Mouse (Mus musculus) left cerebral cortex, postnatal 14 days (tissue): ENCODE data around the gene Glrx5. TPM values are rescaled to one million over a fixed set of nuclear protein-coding genes. Genes with fewer than 3 reads are reported as not detected.

ENCODE experiments used
- DNase-seq, 2 experiments: peaks; one replicate each; pipeline ENCODE4 v3.0.0; 2021 to 2022; ENCODE audit warnings: low spot score in 2 of 2, mixed read lengths in 1 of 2
- intact Hi-C: fragments of 180-260 bp; cut with DNase I; formaldehyde crosslinking; loops from one replicate; pipeline ENCODE4 v1.15.1; 2025
- long read RNA-seq, 2 experiments: library from polyadenylated mRNA; stranded (forward); transcript quantifications; one replicate each; pipeline ENCODE4 v2.0.0; 2021
- total RNA-seq, 2 experiments: library from RNA; stranded (reverse); gene quantifications; 2 replicates each; pipeline ENCODE4 v1.2.3; 2021

The Glrx5 gene
- total RNA-seq: 10 to 100 TPM; 62.5 to 64.1 TPM
- long read RNA-seq, experiment 1, transcript Glrx5-201 (2 exons, 2,925 nt): major isoform, 121 of 168 reads
- long read RNA-seq, experiment 1, partial matches to known transcripts: 45 of 168 reads
- long read RNA-seq, experiment 1, other reads (novel, unspliced or antisense): 2 of 168 reads
- long read RNA-seq, experiment 2, transcript Glrx5-201 (2 exons, 2,925 nt): major isoform, 110 of 140 reads
- long read RNA-seq, experiment 2, partial matches to known transcripts: 29 of 140 reads
- long read RNA-seq, experiment 2, other reads (novel, unspliced or antisense): 1 of 140 reads

- peak; percentile 100 for DNase-seq
- intact Hi-C loops: no loop called here
Measured at GRCm38 (mm10) chr12:105032147-105032831, at the start of gene Glrx5. Gene Glrx5, plus strand, starts transcription at chr12:105032688.

- DNase-seq: no peak
- intact Hi-C loops: no loop called here
Measured at GRCm38 (mm10) chr12:104983476-104983875, 49.0 kb upstream of the Glrx5 start.

GRCm38 (mm10) chr12:104985088-104985487 lies 47.4 kb upstream of the Glrx5 start:
- DNase-seq: no peak
- intact Hi-C loops: no loop called here

GRCm38 (mm10) chr12:104986001-104986400 lies 46.5 kb upstream of the Glrx5 start:
- intact Hi-C loops: no loop called here
- no peak for DNase-seq

- intact Hi-C loops: no loop called here
- DNase-seq: no peak
Measured at GRCm38 (mm10) chr12:104986781-104987180, 45.7 kb upstream of the Glrx5 start.

- intact Hi-C loops: no loop called here
- DNase-seq: no peak
Measured at GRCm38 (mm10) chr12:104987936-104988335, 44.6 kb upstream of the Glrx5 start.

GRCm38 (mm10) chr12:104990741-104991454 lies 41.6 kb upstream of the Glrx5 start:
- DNase-seq: no peak
- intact Hi-C loops: no loop called here

GRCm38 (mm10) chr12:104992123-104992741 lies 40.3 kb upstream of the Glrx5 start:
- intact Hi-C loops: no loop called here

GRCm38 (mm10) chr12:104992838-104993237 lies 39.6 kb upstream of the Glrx5 start:
- no peak for DNase-seq
- intact Hi-C loops: no loop called here

More at GRCm38 (mm10) chr12:104992123-104992741, 40.3 kb upstream of the Glrx5 start:
- DNase-seq: no peak

GRCm38 (mm10) chr12:104995259-104995876 lies 37.1 kb upstream of the Glrx5 start:
- intact Hi-C loops: no loop called here
- DNase-seq: no peak

- no peak for DNase-seq
- intact Hi-C loops: no loop called here
Measured at GRCm38 (mm10) chr12:104996012-104996728, 36.3 kb upstream of the Glrx5 start.

GRCm38 (mm10) chr12:104997159-104997558 lies 35.3 kb upstream of the Glrx5 start:
- DNase-seq: no peak
- intact Hi-C loops: no loop called here

- intact Hi-C loops: no loop called here
- DNase-seq: no peak
Measured at GRCm38 (mm10) chr12:104997641-104998293, 34.7 kb upstream of the Glrx5 start.

GRCm38 (mm10) chr12:104998541-104998940 lies 33.9 kb upstream of the Glrx5 start:
- DNase-seq: no peak
- intact Hi-C loops: no loop called here

GRCm38 (mm10) chr12:104999171-104999570 lies 33.3 kb upstream of the Glrx5 start:
- DNase-seq: no peak
- intact Hi-C loops: no loop called here

- intact Hi-C loops: no loop called here
- no peak for DNase-seq
Measured at GRCm38 (mm10) chr12:105000487-105001283, 31.8 kb upstream of the Glrx5 start.

- DNase-seq: no peak
- intact Hi-C loops: no loop called here
Measured at GRCm38 (mm10) chr12:105001317-105001716, 31.2 kb upstream of the Glrx5 start.
